ENCODE assay signal across 8 mouse cellular contexts in genomic region chr11:59847891-59848884, GRCm38 (mm10). TPM values are rescaled to one million over a fixed set of nuclear protein-coding genes. Genes with fewer than 3 reads are reported as not detected.
A peak's percentile ranks its signal among the peaks of the same experiment; 100 is the strongest.
DNase-seq lines count a peak whose midpoint lies in the region; ATAC-seq and TF ChIP-seq lines count a peak whose summit lies in the region.

No protein-coding gene starts in this region.

- peak overlapping the region; percentile 70 for H3K4me2 ChIP-seq in embryonic facial prominence, embryonic 12.5 days (replicated peaks)
- H3K4me2 ChIP-seq in limb, embryonic 15.5 days, result peak overlapping the region; percentile 72
- H3K4me2 ChIP-seq in midbrain, postnatal 0 days (ENCODE audit: low read depth, low read length, poor library complexity, severe bottlenecking), result peak overlapping the region; percentile 81

- H3K9ac ChIP-seq in embryonic facial prominence, embryonic 12.5 days, result peak overlapping the region; percentile 86
- peak overlapping the region; percentile 95 for H3K9ac ChIP-seq in heart, adult 2 months (ENCODE audit: low read depth, low read length)
- H3K9ac ChIP-seq in limb, embryonic 15.5 days, result peak overlapping the region; percentile 85
- peak overlapping the region; percentile 85 for H3K9ac ChIP-seq in midbrain, postnatal 0 days (replicated peaks; ENCODE audit: low read length, poor library complexity, severe bottlenecking)

- peak; percentile 80 for ATAC-seq in embryonic facial prominence, embryonic 12.5 days (ENCODE audit: insufficient number of reproducible peaks, insufficient read depth, low FRiP score, low TSS enrichment)
- ATAC-seq in limb, embryonic 15.5 days (ENCODE audit: insufficient number of reproducible peaks, low FRiP score, low TSS enrichment, low read depth), result peak; percentile 82
- peak; percentile 86 for ATAC-seq in midbrain, postnatal 0 days (ENCODE audit: low FRiP score)

- no peaks in the 10 kb centered on the region for H3K9me3 ChIP-seq in embryonic facial prominence, embryonic 12.5 days
- H3K9me3 ChIP-seq in limb, embryonic 15.5 days, result no peaks in the 10 kb centered on the region
- no peaks in the 10 kb centered on the region for H3K9me3 ChIP-seq in midbrain, postnatal 0 days (ENCODE audit: low read length)

- H3K4me3 ChIP-seq in embryonic facial prominence, embryonic 12.5 days, result peak overlapping the region; percentile 74
- H3K4me3 ChIP-seq in heart, adult 2 months, result peak overlapping the region; percentile 85
- peak overlapping the region; percentile 79 for H3K4me3 ChIP-seq in limb, embryonic 15.5 days
- peak overlapping the region; percentile 76 for H3K4me3 ChIP-seq in midbrain, postnatal 0 days (ENCODE audit: low read depth, low read length)

- H3K4me1 ChIP-seq in embryonic facial prominence, embryonic 12.5 days, result peaks cover 14% of the 10 kb centered on the region; the same call in 1 of the 2 replicates
- H3K4me1 ChIP-seq in heart, adult 2 months (ENCODE audit: control insufficient read depth, insufficient read depth, low read length), result no peaks in the 10 kb centered on the region
- peaks cover 9% of the 10 kb centered on the region; the same call in 1 of the 2 replicates for H3K4me1 ChIP-seq in limb, embryonic 15.5 days
- H3K4me1 ChIP-seq in midbrain, postnatal 0 days (ENCODE audit: insufficient read depth, low read length), result peaks cover 8% of the 10 kb centered on the region; the same call in 1 of the 2 replicates

- peak; percentile 60; the same call in 1 of the 2 replicates for TF ChIP-seq POLR2A in heart, adult 2 months (IDR thresholded peaks at IDR 0.05; ENCODE audit: insufficient read depth, low read depth, low read length)

- intact Hi-C loops in heart, adult 2 months (cut with DNase I), result no loop called here

- TF ChIP-seq CTCF in heart, adult 2 months (IDR thresholded peaks at IDR 0.05), result peak; percentile 42
- peak; percentile 35 for TF ChIP-seq CTCF in midbrain, postnatal 0 days (IDR thresholded peaks at IDR 0.05)

- under 1% methylated on average over 69 of the region's 69 CpGs for WGBS in embryonic facial prominence, embryonic 12.5 days
- under 1% methylated on average over 69 of the region's 69 CpGs for WGBS in heart, adult 2 months
- under 1% methylated on average over 69 of the region's 69 CpGs for WGBS in limb, embryonic 15.5 days
- WGBS in midbrain, postnatal 0 days, result under 1% methylated on average over 64 of the region's 69 CpGs

- no peaks in the 10 kb centered on the region for H3K79me2 ChIP-seq in heart, adult 2 months (replicated peaks; ENCODE audit: control insufficient read depth, insufficient read depth, low read length)

- TF ChIP-seq EP300 in heart, adult 2 months (IDR thresholded peaks at IDR 0.05; ENCODE audit: insufficient read depth, low read depth, low read length), result 0 out of 2 replicates have a peak, but pooled peaks have one; percentile 17

- peak; percentile 87 for DNase-seq in 3134 (ENCODE audit: extremely low read depth, insufficient read length, low spot score)
- DNase-seq in adrenal gland, postnatal 36 days, result peak; percentile 87 to 88
- DNase-seq in heart, adult 2 months, result peak; percentile 90
- DNase-seq in kidney, adult 8-10 months, result peak; percentile 63 to 74
- peak; percentile 70 for DNase-seq in midbrain, postnatal 0 days (ENCODE audit: low spot score)
- DNase-seq in spleen, postnatal 10 days (ENCODE audit: low spot score in 2 of 2), result peak; percentile 70 to 80

- no peaks in the 10 kb centered on the region for H3K27me3 ChIP-seq in embryonic facial prominence, embryonic 12.5 days
- no peaks in the 10 kb centered on the region for H3K27me3 ChIP-seq in heart, adult 2 months (ENCODE audit: control insufficient read depth, insufficient read depth, low read length)
- H3K27me3 ChIP-seq in limb, embryonic 15.5 days, result no peaks in the 10 kb centered on the region
- no peaks in the 10 kb centered on the region for H3K27me3 ChIP-seq in midbrain, postnatal 0 days (ENCODE audit: insufficient read depth, low read length)

- H3K36me3 ChIP-seq in embryonic facial prominence, embryonic 12.5 days, result no peaks in the 10 kb centered on the region
- H3K36me3 ChIP-seq in heart, adult 2 months (ENCODE audit: control insufficient read depth, insufficient read depth, low read length), result peaks cover 2% of the 10 kb centered on the region; the same call in 1 of the 2 replicates
- H3K36me3 ChIP-seq in limb, embryonic 15.5 days, result peaks cover 12% of the 10 kb centered on the region; the same call in 1 of the 2 replicates
- H3K36me3 ChIP-seq in midbrain, postnatal 0 days (ENCODE audit: insufficient read depth, low read length), result peaks cover 3% of the 10 kb centered on the region; the same call in 1 of the 2 replicates

- peak overlapping the region; percentile 87 for H3K27ac ChIP-seq in embryonic facial prominence, embryonic 12.5 days
- peak overlapping the region; percentile 90 for H3K27ac ChIP-seq in heart, adult 2 months
- peak overlapping the region; percentile 91 for H3K27ac ChIP-seq in limb, embryonic 15.5 days
- peak overlapping the region; percentile 91 for H3K27ac ChIP-seq in midbrain, postnatal 0 days (ENCODE audit: low read depth, low read length)

RNA-seq across cellular contexts. Expression of gene Cops3, which starts 8.6 kb away (rescaled TPM):
- total RNA-seq in adrenal gland, postnatal 36 days (2021), result 100 to 1,000 TPM in 1 of 2 experiments, 10 to 100 TPM in 1; 85.2 to 108 TPM
- polyA plus RNA-seq in embryonic facial prominence, embryonic 12.5 days (2016; fragmentation: Nextera tagmentation; extraction: Ambion mirVana), result 200 and 218 TPM in 2 replicates
- 10 to 100 TPM; 67.7 to 75.5 TPM for total RNA-seq in heart, adult 2 months (2021)
- polyA plus RNA-seq in heart, adult 2 months (2012; rRNA removed), result 28.4 and 47.8 TPM in 2 replicates
- polyA plus RNA-seq in limb, embryonic 15.5 days (2015; fragmentation: Nextera tagmentation; extraction: Ambion mirVana), result 177 and 178 TPM in 2 replicates
- 94.1 and 104 TPM in 2 replicates for total RNA-seq in midbrain, postnatal 0 days (2014; rRNA removed)
- polyA plus RNA-seq in midbrain, postnatal 0 days (2015; fragmentation: Nextera tagmentation; extraction: Ambion mirVana), result 147 and 148 TPM in 2 replicates

RNA-seq across cellular contexts. Expression of gene Nt5m, which starts 8.9 kb away (rescaled TPM):
- 10 to 100 TPM; 24.4 to 29.7 TPM for total RNA-seq in adrenal gland, postnatal 36 days (2021)
- polyA plus RNA-seq in embryonic facial prominence, embryonic 12.5 days (2016; fragmentation: Nextera tagmentation; extraction: Ambion mirVana), result 42.9 and 43.0 TPM in 2 replicates
- total RNA-seq in heart, adult 2 months (2021), result 10 to 100 TPM; 23.7 to 25.4 TPM
- 35.9 and 47.1 TPM in 2 replicates for polyA plus RNA-seq in heart, adult 2 months (2012; rRNA removed)
- polyA plus RNA-seq in limb, embryonic 15.5 days (2015; fragmentation: Nextera tagmentation; extraction: Ambion mirVana), result 39.0 and 39.4 TPM in 2 replicates
- total RNA-seq in midbrain, postnatal 0 days (2014; rRNA removed), result 72.6 and 86.9 TPM in 2 replicates
- polyA plus RNA-seq in midbrain, postnatal 0 days (2015; fragmentation: Nextera tagmentation; extraction: Ambion mirVana), result 92.2 and 99.1 TPM in 2 replicates

RNA-seq across cellular contexts. Expression of gene Flcn, which starts 38.4 kb away (rescaled TPM):
- 100 to 1,000 TPM in 1 of 2 experiments, 10 to 100 TPM in 1; 46.9 to 101 TPM for total RNA-seq in adrenal gland, postnatal 36 days (2021)
- 37.0 and 39.2 TPM in 2 replicates for polyA plus RNA-seq in embryonic facial prominence, embryonic 12.5 days (2016; fragmentation: Nextera tagmentation; extraction: Ambion mirVana)
- total RNA-seq in heart, adult 2 months (2021), result 10 to 100 TPM; 36.9 to 47.0 TPM
- 52.0 and 59.0 TPM in 2 replicates for polyA plus RNA-seq in heart, adult 2 months (2012; rRNA removed)
- polyA plus RNA-seq in limb, embryonic 15.5 days (2015; fragmentation: Nextera tagmentation; extraction: Ambion mirVana), result 33.6 and 38.2 TPM in 2 replicates
- total RNA-seq in midbrain, postnatal 0 days (2014; rRNA removed), result 41.5 and 44.0 TPM in 2 replicates
- polyA plus RNA-seq in midbrain, postnatal 0 days (2015; fragmentation: Nextera tagmentation; extraction: Ambion mirVana), result 31.0 and 34.7 TPM in 2 replicates

Comparison
In these comparisons a context has a peak if more than half of its experiments do, and no peak if none do; other contexts are left out.
1. Peak in every context shown above with its lines: DNase-seq, ATAC-seq, H3K4me3 ChIP-seq and H3K27ac ChIP-seq.